11 mouse cellular contexts compared by ENCODE assay signal in genomic region chr8:119447781-119448170, GRCm38 (mm10). TPM values are rescaled to one million over a fixed set of nuclear protein-coding genes. Genes with fewer than 3 reads are reported as not detected.
DNase-seq lines count a peak whose midpoint lies in the region; ATAC-seq lines count a peak whose summit lies in the region.
"Had no signal": no experiment of that assay in that cellular context is flagged by ENCODE, and none has a peak within 500 bp of the region (broad histone marks: within the 10 kb centered on the region; RNA-seq: fewer than 3 reads in every experiment).

No protein-coding gene starts in this region.

- peak overlapping the region; percentile 68 for H3K4me3 ChIP-seq in heart, embryonic 13.5 days
- H3K4me3 ChIP-seq in embryonic facial prominence, embryonic 10.5 days, result peak overlapping the region; percentile 78
- H3K4me3 ChIP-seq in hindbrain, embryonic 13.5 days, result peak overlapping the region; percentile 69
- H3K4me3 ChIP-seq in midbrain, embryonic 13.5 days (replicated peaks), result peak overlapping the region; percentile 60

- no peak for ATAC-seq in heart, embryonic 13.5 days (ENCODE audit: extremely low read depth, insufficient number of reproducible peaks, low FRiP score, low TSS enrichment)
- no peak for ATAC-seq in hindbrain, embryonic 13.5 days (ENCODE audit: low FRiP score)
- ATAC-seq in midbrain, embryonic 13.5 days, result peak; percentile 6

- no peaks in the 10 kb centered on the region for H3K36me3 ChIP-seq in heart, embryonic 13.5 days
- no peaks in the 10 kb centered on the region; the same call in 1 of the 2 replicates for H3K36me3 ChIP-seq in embryonic facial prominence, embryonic 10.5 days (replicated peaks)
- no peaks in the 10 kb centered on the region for H3K36me3 ChIP-seq in hindbrain, embryonic 13.5 days
- no peaks in the 10 kb centered on the region for H3K36me3 ChIP-seq in midbrain, embryonic 13.5 days

- no peaks in the 10 kb centered on the region for H3K9me3 ChIP-seq in heart, embryonic 13.5 days
- no peaks in the 10 kb centered on the region for H3K9me3 ChIP-seq in embryonic facial prominence, embryonic 10.5 days
- no peaks in the 10 kb centered on the region for H3K9me3 ChIP-seq in hindbrain, embryonic 13.5 days
- H3K9me3 ChIP-seq in midbrain, embryonic 13.5 days, result no peaks in the 10 kb centered on the region

- no peak overlapping the region for H3K27ac ChIP-seq in heart, embryonic 13.5 days (replicated peaks)
- H3K27ac ChIP-seq in embryonic facial prominence, embryonic 10.5 days (replicated peaks), result peak overlapping the region; percentile 92; the same call in 1 of the 2 replicates
- no peak overlapping the region for H3K27ac ChIP-seq in hindbrain, embryonic 13.5 days
- H3K27ac ChIP-seq in midbrain, embryonic 13.5 days, result no peak overlapping the region

- 3% methylated on average over 17 of the region's 17 CpGs for WGBS in heart, embryonic 13.5 days
- 1% methylated on average over 17 of the region's 17 CpGs for WGBS in embryonic facial prominence, embryonic 10.5 days
- 2% methylated on average over 17 of the region's 17 CpGs for WGBS in hindbrain, embryonic 13.5 days
- WGBS in midbrain, embryonic 13.5 days, result 1% methylated on average over 17 of the region's 17 CpGs

- H3K4me1 ChIP-seq in heart, embryonic 13.5 days, result peaks cover 9% of the 10 kb centered on the region
- H3K4me1 ChIP-seq in embryonic facial prominence, embryonic 10.5 days, result peaks cover 29% of the 10 kb centered on the region
- H3K4me1 ChIP-seq in hindbrain, embryonic 13.5 days (replicated peaks), result peaks cover 31% of the 10 kb centered on the region
- H3K4me1 ChIP-seq in midbrain, embryonic 13.5 days (replicated peaks), result peaks cover 21% of the 10 kb centered on the region

- no peak overlapping the region for H3K9ac ChIP-seq in heart, embryonic 13.5 days
- peak overlapping the region; percentile 82 for H3K9ac ChIP-seq in hindbrain, embryonic 13.5 days
- peak overlapping the region; percentile 77 for H3K9ac ChIP-seq in midbrain, embryonic 13.5 days (replicated peaks)

- peaks cover 90% of the 10 kb centered on the region for H3K27me3 ChIP-seq in heart, embryonic 13.5 days (replicated peaks)
- peaks cover 57% of the 10 kb centered on the region for H3K27me3 ChIP-seq in embryonic facial prominence, embryonic 10.5 days (replicated peaks; ENCODE audit: low read depth, poor library complexity, severe bottlenecking)
- H3K27me3 ChIP-seq in hindbrain, embryonic 13.5 days, result peaks cover 36% of the 10 kb centered on the region
- peaks cover 34% of the 10 kb centered on the region for H3K27me3 ChIP-seq in midbrain, embryonic 13.5 days

- H3K4me2 ChIP-seq in heart, embryonic 13.5 days, result peak overlapping the region; percentile 97
- H3K4me2 ChIP-seq in hindbrain, embryonic 13.5 days, result peak overlapping the region; percentile 77
- peak overlapping the region; percentile 83 for H3K4me2 ChIP-seq in midbrain, embryonic 13.5 days (replicated peaks)

- no peak for DNase-seq in heart, adult 9 months (ENCODE audit: low spot score in 2 of 2)
- no peak for DNase-seq in embryonic facial prominence, embryonic 10.5 days (ENCODE audit: low spot score)
- DNase-seq in spleen, adult 12 weeks (ENCODE audit: low spot score), result no peak
- no peak for DNase-seq in urinary bladder, postnatal 4 days (ENCODE audit: low spot score in 2 of 2)
- no peak for DNase-seq in lung, adult 18-20 months
- DNase-seq: kidney, postnatal 14 days had no signal

RNA-seq across cellular contexts. Expression of gene Necab2, which starts 1.3 kb away (rescaled TPM):
- polyA plus RNA-seq in heart, embryonic 13.5 days (2015; fragmentation: Nextera tagmentation; extraction: Ambion mirVana), result 0.57 and 0.79 TPM in 2 replicates
- 8.8 and 9.4 TPM in 2 replicates for polyA plus RNA-seq in embryonic facial prominence, embryonic 10.5 days (2016; fragmentation: Nextera tagmentation; extraction: Ambion mirVana)
- 34.5 and 36.4 TPM in 2 replicates for polyA plus RNA-seq in hindbrain, embryonic 13.5 days (2015; fragmentation: Nextera tagmentation; extraction: Ambion mirVana)
- polyA plus RNA-seq in midbrain, embryonic 13.5 days (2015; fragmentation: Nextera tagmentation; extraction: Ambion mirVana), result 34.9 and 37.6 TPM in 2 replicates
- polyA plus RNA-seq: C2C12 had no signal

RNA-seq across cellular contexts. Expression of gene Osgin1, which starts 13.9 kb away (rescaled TPM):
- 0.51 and 0.89 TPM in 2 replicates for polyA plus RNA-seq in heart, embryonic 13.5 days (2015; fragmentation: Nextera tagmentation; extraction: Ambion mirVana)
- 0.43 and 0.47 TPM in 2 replicates for polyA plus RNA-seq in embryonic facial prominence, embryonic 10.5 days (2016; fragmentation: Nextera tagmentation; extraction: Ambion mirVana)
- polyA plus RNA-seq in hindbrain, embryonic 13.5 days (2015; fragmentation: Nextera tagmentation; extraction: Ambion mirVana), result 0.08 and 0.28 TPM in 2 replicates
- 0.10 and 0.28 TPM in 2 replicates for polyA plus RNA-seq in midbrain, embryonic 13.5 days (2015; fragmentation: Nextera tagmentation; extraction: Ambion mirVana)

RNA-seq across cellular contexts. Expression of gene Mlycd, which starts 53.1 kb away (rescaled TPM):
- polyA plus RNA-seq in heart, embryonic 13.5 days (2015; fragmentation: Nextera tagmentation; extraction: Ambion mirVana), result 17.0 and 17.1 TPM in 2 replicates
- polyA plus RNA-seq in embryonic facial prominence, embryonic 10.5 days (2016; fragmentation: Nextera tagmentation; extraction: Ambion mirVana), result 7.3 and 7.6 TPM in 2 replicates
- polyA plus RNA-seq in hindbrain, embryonic 13.5 days (2015; fragmentation: Nextera tagmentation; extraction: Ambion mirVana), result 14.1 and 14.8 TPM in 2 replicates
- 11.8 and 13.8 TPM in 2 replicates for polyA plus RNA-seq in midbrain, embryonic 13.5 days (2015; fragmentation: Nextera tagmentation; extraction: Ambion mirVana)

RNA-seq across cellular contexts. Expression of gene Slc38a8, which starts 53.7 kb away (rescaled TPM):
- polyA plus RNA-seq in heart, embryonic 13.5 days (2015; fragmentation: Nextera tagmentation; extraction: Ambion mirVana), result not detected in 2 replicates
- polyA plus RNA-seq in embryonic facial prominence, embryonic 10.5 days (2016; fragmentation: Nextera tagmentation; extraction: Ambion mirVana), result 1.9 and 2.1 TPM in 2 replicates
- polyA plus RNA-seq in hindbrain, embryonic 13.5 days (2015; fragmentation: Nextera tagmentation; extraction: Ambion mirVana), result not detected in 2 replicates
- not detected in 2 replicates for polyA plus RNA-seq in midbrain, embryonic 13.5 days (2015; fragmentation: Nextera tagmentation; extraction: Ambion mirVana)
- polyA plus RNA-seq: C2C12; lung, embryonic 16.5 days had no signal
